Mouse (Mus musculus): Measurements from ENCODE around the gene Fopnl.

- no peak for TF ChIP-seq CTCF (IDR thresholded peaks at IDR 0.05; ENCODE audit: control insufficient read depth, insufficient read depth, low read length)
- TF ChIP-seq POLR2A (IDR thresholded peaks at IDR 0.05; ENCODE audit: borderline replicate concordance, control insufficient read depth, low read depth, low read length), result no peak
These were observed 45.1 kb upstream of the Fopnl start for GRCm38 (mm10) chr16:14362099-14362820.
